Mouse (Mus musculus): ENCODE results near the gene Osr1. TPM values are rescaled to one million over a fixed set of nuclear protein-coding genes. Genes with fewer than 3 reads are reported as not detected.

The Osr1 gene
- 1 to 10 TPM; 3.6 to 4.8 TPM for total RNA-seq (2021)
- long read RNA-seq, experiment 1: 0 reads
- long read RNA-seq, experiment 2, partial matches to known transcripts: 0 of 4 reads
- long read RNA-seq, experiment 2, other reads (novel, unspliced or antisense): 1 of 4 reads

- intact Hi-C loops (cut with DNase I): loop anchor here (2.0 to 5.0 kb wide), 4 partner anchors 518 to 967 kb away; no protein-coding TSS in a partner anchor
- peak; percentile 45 to 71 for DNase-seq (ENCODE audit: low spot score in 2 of 2)
Measured at GRCm38 (mm10) chr12:9569971-9570370, at the start of gene Osr1. Gene Osr1 (plus strand): TSS chr12:9570116.

GRCm38 (mm10) chr12:9550328-9550727, 19.6 kb upstream of the Osr1 start:
- intact Hi-C loops (cut with DNase I): no loop called here
- DNase-seq (ENCODE audit: low spot score in 2 of 2): no peak

DNA sequence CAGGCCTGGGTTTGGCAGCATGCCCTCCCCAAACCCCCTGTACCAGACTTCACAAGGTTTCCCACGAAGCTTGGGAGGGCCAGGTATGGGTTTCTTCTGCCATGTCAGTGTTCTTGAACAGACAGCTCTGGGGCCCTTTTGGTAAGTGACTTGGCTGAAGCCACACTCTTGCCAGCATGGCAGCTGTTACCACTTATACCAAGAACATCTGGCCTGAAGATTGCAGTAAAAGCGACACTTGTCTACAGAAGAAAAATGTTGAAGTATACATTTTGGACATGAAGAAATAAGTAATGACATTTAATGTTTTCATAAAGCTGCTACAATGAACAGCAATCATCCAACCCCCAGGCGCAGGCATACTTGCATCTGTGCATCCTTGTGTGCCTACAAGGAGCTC, 5.0 kb upstream of the Osr1 start:
- DNase-seq (ENCODE audit: low spot score in 2 of 2): no peak
- intact Hi-C loops (cut with DNase I): loop anchor here (5.0 kb wide), 1 partner anchor 513 kb away; no protein-coding TSS in a partner anchor

DNA sequence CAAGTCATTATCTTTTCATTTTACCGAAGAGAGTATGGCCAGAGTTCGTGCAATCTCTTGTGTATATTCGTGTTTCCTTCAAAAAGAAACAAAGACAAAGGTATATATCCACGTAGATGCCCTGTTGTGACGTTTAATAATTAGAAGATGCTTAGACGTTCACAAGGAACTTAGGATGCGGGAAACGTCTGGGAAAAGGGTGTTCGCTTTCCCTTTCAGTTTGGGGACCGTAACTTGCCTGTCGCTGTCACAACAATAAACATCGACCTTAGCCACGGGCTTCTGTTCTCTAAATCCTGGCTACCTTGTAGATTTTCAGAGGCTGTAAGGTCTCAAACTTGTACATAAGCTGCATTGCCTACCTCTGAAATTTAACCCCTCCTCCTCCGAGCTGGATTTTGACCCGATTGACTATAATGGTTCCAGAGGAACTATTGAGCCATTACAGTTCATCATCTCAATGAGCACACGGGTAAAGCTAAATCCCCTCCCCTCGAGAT, 630 bp downstream of the Osr1 start:
- intact Hi-C loops (cut with DNase I): loop anchor here (2.0 kb wide), 2 partner anchors 652 to 866 kb away; no protein-coding TSS in a partner anchor
- no peak for DNase-seq (ENCODE audit: low spot score in 2 of 2)

DNA sequence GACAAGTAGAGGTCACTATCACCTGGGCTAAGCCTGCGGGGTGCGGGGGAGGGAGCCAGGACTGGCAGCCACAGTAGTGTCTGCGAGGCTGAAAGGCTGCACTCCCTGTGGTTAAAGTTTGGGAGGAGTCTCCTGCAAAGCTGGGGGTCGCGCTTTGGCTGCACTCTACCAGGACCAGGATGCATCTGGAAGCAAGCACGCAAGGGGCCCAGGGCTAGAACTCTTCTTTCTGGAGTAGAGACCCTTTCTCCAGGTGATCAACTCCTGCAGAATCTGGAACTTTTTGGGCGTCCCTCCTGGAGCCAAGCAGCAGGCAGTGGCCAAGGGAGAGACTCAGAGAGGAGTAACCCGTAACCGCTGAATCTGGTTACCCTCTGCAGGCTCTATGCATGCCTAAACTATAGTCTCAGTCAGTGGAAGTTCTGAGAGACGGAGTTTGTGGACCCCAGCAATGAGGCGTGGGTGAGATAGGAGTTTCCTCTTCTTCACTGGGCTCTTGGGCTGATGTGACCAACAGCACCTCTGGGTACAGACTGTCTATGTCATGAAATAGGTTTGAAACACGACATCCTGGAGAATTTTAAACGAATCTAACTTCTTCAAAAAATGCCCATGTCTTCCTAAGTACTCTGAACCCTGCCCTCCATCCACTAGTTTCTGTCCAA, 1.5 kb downstream of the Osr1 start:
- DNase-seq (ENCODE audit: low spot score in 2 of 2): no peak
- intact Hi-C loops (cut with DNase I): loop anchor here (2.0 kb wide), 2 partner anchors 651 to 865 kb away; no protein-coding TSS in a partner anchor

DNA sequence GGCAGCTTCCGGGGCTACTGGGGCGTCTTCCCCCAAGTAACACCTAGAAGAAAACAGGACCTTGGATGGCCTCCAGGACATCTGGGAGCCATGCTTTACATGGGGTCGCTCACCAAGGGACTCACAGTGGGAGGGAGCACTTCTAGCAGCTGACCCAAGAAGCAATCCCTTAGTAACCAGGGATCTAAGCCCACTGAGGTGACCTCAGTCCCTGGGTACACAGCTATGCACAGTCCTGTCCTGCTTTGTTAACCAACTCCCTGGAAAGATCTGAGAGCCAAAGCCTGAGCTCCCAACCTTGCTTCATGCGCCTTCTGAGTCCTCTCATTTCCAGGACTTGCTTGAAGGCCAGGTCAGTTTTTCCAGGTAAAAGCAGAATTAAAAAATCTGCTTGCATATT, 2.1 kb downstream of the Osr1 start:
- no peak for DNase-seq (ENCODE audit: low spot score in 2 of 2)
- intact Hi-C loops (cut with DNase I): no loop called here

- intact Hi-C loops (cut with DNase I): no loop called here
- no peak for DNase-seq (ENCODE audit: low spot score in 2 of 2)
Measured at GRCm38 (mm10) chr12:9573682-9574081, 3.8 kb downstream of the Osr1 start.

DNA sequence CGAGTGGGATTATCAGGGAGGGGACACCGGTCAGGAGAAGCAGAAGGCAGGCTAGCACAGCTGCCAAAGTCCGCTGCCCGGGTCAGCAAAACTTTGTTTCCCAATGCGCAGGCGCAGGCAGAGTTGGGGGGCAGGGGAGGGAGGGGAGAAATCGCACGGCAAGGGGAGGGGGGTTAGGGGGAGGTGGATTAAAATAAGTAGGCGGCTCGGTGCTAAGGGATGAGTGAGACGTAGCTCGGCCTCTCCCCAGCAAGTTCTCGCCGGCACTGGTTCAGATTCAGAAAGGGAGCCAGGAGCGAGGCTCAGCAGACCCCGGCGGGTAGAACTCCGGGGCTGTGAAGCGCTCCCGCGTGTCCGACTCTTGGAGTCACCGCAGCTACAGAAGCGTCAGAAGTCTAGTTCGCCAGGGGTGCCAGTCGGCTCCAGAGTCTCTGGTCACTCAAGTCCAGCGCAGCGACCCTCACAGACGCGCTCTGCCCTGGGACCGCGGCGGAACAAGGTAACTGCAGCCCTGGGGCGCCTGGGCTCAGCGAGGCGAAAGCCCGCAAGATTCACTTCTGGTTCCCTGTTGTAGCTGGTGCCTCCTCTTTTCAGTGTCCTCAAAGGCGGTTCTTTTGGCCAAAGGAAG, 4.4 kb downstream of the Osr1 start:
- intact Hi-C loops (cut with DNase I): no loop called here
- DNase-seq (ENCODE audit: low spot score in 2 of 2): no peak

DNA sequence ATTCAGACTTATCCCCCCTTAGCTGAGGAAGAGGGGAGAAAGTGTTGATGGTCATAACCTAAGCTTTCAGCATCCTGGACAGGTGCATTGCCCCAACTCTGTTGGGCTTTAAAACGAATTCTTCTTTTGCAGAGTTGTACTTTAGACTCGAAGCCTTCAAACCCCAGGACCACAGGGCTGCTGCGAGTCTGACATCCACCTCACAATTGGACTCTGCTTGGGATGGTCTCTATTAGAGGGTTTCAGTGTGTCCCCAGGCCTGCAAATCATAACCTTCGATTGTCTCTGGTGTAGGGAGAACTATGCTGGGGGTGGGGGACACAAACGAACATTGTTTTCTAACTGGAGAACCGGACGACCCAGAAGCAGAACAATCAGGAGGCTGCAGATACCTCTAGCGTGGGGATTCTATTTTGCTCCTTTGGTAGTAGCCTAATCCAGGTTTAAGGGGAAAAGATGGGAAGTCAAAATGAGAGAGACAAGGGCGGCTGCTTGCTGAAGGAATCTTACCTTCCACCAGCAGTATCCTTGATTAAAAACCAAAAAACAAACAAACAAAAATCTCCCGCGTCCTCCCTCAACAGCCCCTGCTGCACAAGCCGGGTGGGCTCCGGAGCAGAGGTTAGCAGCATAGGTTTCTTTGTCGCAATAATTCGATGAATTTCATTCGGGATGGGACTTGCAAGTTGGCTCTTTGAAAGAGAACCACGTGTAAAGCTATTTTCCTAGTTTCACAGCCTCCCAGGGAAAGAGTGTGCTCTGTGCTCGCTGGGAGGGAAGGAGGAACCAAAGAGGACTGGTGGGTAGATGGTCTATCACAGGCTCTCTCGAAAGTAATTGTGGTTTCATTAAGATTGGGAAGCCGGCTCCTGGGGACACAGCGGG, 5.5 kb downstream of the Osr1 start:
- DNase-seq (ENCODE audit: low spot score in 2 of 2): no peak
- intact Hi-C loops (cut with DNase I): no loop called here

GRCm38 (mm10) chr12:9576043-9576538, 6.2 kb downstream of the Osr1 start:
- no peak for DNase-seq (ENCODE audit: low spot score in 2 of 2)
- intact Hi-C loops (cut with DNase I): no loop called here

DNA sequence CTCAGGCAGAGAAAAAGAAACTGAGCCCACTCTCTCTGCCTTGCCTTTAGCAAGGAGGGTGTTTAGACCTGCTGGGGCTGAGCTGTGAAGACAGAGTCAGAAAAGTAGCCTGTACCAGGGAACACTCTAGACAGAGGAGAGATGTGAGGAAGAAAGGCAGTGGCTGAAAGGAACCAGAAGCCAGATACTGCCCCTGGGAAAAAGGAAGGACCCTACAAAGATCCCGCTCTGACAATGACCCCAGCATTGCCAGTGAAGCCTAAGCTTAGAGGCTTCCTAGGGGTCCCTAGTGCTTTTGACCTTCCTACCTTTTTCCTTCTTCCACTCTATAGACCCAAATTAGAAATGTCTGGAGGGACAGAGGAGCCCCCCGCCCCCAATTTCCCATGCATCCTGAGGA, 7.7 kb downstream of the Osr1 start:
- DNase-seq (ENCODE audit: low spot score in 2 of 2): no peak
- intact Hi-C loops (cut with DNase I): no loop called here

DNA sequence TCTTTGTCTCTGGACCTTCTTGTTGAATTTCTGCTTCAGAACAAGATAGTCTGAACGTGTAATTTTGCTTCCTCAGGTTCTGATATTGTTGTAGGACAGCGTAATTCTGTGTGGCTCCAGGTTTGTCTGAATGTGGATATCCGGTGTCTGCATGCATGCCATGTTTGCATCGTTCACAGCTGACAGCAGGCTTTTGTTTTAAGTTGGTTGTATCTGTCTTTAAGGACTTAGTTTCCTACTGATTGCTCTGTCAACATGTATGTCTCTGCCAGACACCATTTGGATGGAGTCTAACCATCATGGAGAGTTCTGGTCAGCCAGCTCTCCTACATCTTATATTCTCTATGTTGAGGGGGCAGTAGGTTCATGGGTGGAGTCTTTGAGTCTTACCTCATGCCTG, 8.7 kb downstream of the Osr1 start:
- no peak for DNase-seq (ENCODE audit: low spot score in 2 of 2)
- intact Hi-C loops (cut with DNase I): no loop called here

GRCm38 (mm10) chr12:9579301-9580030, 9.6 kb downstream of the Osr1 start:
- DNase-seq (ENCODE audit: low spot score in 2 of 2): no peak
- intact Hi-C loops (cut with DNase I): no loop called here

DNA sequence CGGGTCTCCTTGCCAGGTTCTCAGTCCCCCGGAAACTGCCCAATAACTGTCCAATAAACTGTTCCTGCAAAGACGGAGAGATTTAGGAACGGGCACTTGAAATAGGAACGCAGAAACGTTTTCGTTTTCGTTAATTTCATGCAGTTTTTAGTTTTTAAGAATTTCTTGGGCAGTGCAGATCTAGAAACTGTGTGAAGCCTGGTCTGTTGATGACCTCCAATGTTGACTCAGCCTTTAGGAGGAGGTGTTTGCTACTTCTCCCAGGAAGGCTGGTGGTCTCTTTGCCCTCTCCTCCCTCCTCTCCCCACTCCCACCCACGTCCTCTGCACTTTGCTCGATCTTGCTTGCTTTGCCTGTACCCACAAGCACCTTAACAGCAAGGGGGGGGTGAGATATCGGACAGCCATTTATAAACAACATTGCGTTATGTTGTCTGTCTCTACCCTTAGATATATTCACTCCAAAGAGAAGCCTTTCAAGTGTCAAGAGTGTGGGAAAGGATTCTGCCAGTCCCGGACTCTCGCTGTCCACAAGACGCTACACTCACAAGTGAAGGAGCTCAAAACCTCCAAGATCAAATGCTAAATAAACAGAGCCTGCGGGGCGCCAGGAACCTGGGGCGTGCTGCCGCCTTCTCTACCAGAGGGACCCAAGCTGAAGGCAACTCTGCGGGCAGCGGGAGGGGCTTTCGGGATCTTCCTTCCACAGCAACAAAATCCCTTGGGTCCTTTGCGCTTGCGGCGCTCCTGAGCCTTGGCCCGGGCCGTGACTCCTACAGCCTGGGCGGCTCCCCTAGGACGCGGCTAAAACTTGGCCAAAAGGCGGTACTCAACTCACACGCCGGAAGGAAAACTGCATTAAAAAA, 10.4 kb downstream of the Osr1 start:
- intact Hi-C loops (cut with DNase I): no loop called here

DNA sequence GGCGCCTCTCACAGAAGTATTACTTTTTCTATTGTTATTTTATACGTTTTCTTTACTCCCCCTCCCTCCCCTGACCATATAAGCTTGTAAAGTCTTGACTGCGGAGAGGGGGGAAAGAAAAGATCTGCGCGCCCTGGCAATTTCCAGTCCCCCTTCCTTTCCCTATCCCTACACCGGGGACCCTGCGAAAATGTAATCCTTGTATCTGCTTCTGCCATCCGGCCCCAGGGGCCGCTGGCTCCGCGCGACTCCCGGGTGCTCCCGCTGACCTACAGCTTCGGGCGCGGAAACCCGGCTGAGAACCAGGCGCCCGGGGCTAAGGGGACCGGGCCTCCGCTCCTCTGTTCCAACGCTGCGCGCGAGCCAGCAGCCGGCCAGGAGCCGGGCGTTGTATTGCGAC, 11.1 kb downstream of the Osr1 start:
- intact Hi-C loops (cut with DNase I): no loop called here
- no peak for DNase-seq (ENCODE audit: low spot score in 2 of 2)

More for the DNA sequence above, 10.4 kb downstream of the Osr1 start:
- DNase-seq (ENCODE audit: low spot score in 2 of 2): no peak

DNA sequence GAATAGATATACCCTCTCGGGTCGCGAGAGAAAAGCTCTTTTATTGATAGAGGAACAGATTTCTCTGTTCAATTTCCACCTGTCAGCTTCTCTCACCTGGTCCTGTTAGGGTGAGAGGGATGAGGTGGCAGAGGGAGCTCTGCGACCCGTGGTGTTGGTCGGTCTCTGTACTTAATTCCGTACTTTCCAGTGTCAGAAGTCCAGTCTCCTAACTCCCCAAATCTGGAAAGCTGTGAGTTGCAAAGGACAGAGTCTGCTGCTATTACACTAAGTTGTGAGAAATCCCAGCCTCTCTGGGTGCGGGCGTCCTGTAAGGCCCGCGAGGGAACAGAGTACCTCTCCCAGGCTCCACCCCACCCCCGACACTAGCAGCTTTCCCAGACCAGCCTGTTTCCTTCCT, 11.6 kb downstream of the Osr1 start:
- DNase-seq (ENCODE audit: low spot score in 2 of 2): no peak
- intact Hi-C loops (cut with DNase I): no loop called here

DNA sequence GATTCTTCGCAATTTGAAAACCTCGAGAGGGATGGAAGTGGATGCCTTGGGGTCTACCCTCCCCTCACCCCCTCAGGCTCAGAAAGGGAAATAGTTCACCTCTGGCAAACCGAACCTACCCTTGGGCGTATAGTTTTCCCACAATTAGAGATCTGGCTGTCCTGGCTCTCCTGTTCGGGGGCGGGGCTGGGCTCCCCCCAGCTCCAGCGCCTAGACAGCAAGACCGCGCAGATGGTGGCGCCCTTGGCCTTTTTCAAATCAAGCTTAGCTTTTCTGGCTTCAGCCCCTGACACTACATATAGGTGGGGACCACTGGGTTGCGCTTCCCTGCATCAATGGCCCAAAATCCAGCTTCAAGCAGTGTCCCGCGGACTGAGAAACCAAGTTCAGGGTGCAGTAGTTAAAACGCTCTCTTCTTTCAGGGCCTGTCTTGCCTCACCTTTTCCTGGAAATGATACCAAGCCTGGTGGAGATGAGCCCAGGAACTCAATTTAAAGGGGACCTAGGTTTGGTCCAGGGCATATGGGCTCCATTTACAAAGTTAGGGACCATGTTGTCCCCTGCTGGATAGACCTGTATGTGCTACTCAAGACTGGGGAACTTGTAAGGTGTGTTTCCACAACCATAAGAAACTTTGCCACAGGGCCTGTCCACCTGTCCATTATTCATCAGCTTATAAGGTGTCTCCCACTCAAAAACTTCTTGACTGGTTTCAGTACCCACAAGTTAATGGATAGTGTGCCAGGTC, 12.5 kb downstream of the Osr1 start:
- intact Hi-C loops (cut with DNase I): no loop called here
- DNase-seq (ENCODE audit: low spot score in 2 of 2): no peak

Data from left cerebral cortex, postnatal 14 days (tissue).